Mouse (Mus musculus): ENCODE results near the gene Scml4.

GRCm38 (mm10) chr10:42888241-42888640 lies 28.1 kb downstream of the Scml4 start:
- no peak for TF ChIP-seq GATA1 (IDR thresholded peaks at IDR 0.05; ENCODE audit: low read length)
- no peak for TF ChIP-seq TAL1 (IDR thresholded peaks at IDR 0.05; ENCODE audit: low read length)

All from erythroblast, embryonic 14.5 days (primary cell).